Mouse (Mus musculus) embryonic facial prominence, embryonic 11.5 days (tissue): ENCODE results near the gene Arhgef38. TPM values are rescaled to one million over a fixed set of nuclear protein-coding genes. Genes with fewer than 3 reads are reported as not detected.
A peak's percentile ranks its signal among the peaks of the same experiment; 100 is the strongest.

Source experiments
- ATAC-seq: fragments of 200-750 bp; cut with Nextera tagmentation; replicated peaks from 2 replicates; pipeline ENCODE4 v1.8.0; 2017; ENCODE audit warnings: low read depth; ENCODE audit not compliant: insufficient number of reproducible peaks, low FRiP score, low TSS enrichment
- DNase-seq: peaks from one replicate; pipeline ENCODE4 v3.0.0-alpha.2; 2015; ENCODE audit warnings: low spot score
- H3K27ac ChIP-seq: fragments of 300-500 bp; sonication (generic); replicated peaks from 2 replicates; pipeline ENCODE4 v1.5.1; 2014; ENCODE audit warnings: mild to moderate bottlenecking, low read depth, low read length, control low read depth
- H3K27me3 ChIP-seq: fragments of 300-500 bp; sonication (generic); 2 replicates; pipeline ENCODE4 v1.6.1; 2014; ENCODE audit warnings: mild to moderate bottlenecking, low read length, moderate library complexity, mixed read lengths; ENCODE audit not compliant: control insufficient read depth, insufficient read depth
- H3K36me3 ChIP-seq: fragments of 300-500 bp; sonication (generic); replicated peaks from 2 replicates; pipeline ENCODE4 v1.6.1; 2014; ENCODE audit warnings: low read depth, mild to moderate bottlenecking, low read length, moderate library complexity, mixed read lengths; ENCODE audit not compliant: control insufficient read depth, insufficient read depth
- H3K4me1 ChIP-seq: fragments of 300-500 bp; sonication (generic); 2 replicates; pipeline ENCODE4 v1.6.1; 2014; ENCODE audit warnings: low read length, mixed read lengths; ENCODE audit not compliant: control insufficient read depth, insufficient read depth
- H3K4me2 ChIP-seq: fragments of 300-500 bp; sonication (generic); 2 replicates; pipeline ENCODE4 v1.6.1; 2014; ENCODE audit warnings: low read depth, mild to moderate bottlenecking, control low read depth, low read length, moderate library complexity
- H3K4me3 ChIP-seq: fragments of 300-500 bp; sonication (generic); 2 replicates; pipeline ENCODE4 v1.5.1; 2014; ENCODE audit warnings: low read depth, low read length, control low read depth
- H3K9ac ChIP-seq: fragments of 300-500 bp; sonication (generic); replicated peaks from 2 replicates; pipeline ENCODE4 v1.6.1; 2014; ENCODE audit warnings: mild to moderate bottlenecking, control low read depth, low read length
- H3K9me3 ChIP-seq: fragments of 300-500 bp; sonication (generic); replicated peaks from 2 replicates; pipeline ENCODE4 v1.6.1; 2016; ENCODE audit warnings: mild to moderate bottlenecking, low read length, inconsistent platforms, mixed read lengths; ENCODE audit not compliant: control insufficient read depth
- WGBS: fragments of 180-500 bp; shearing (Covaris S2); extraction: QIAGEN DNeasy Blood & Tissue Kit; methylation state at CpG from one replicate; pipeline ENCODE4 v1.1.7; 2014; 5-methylcytosine and 5-hydroxymethylcytosine counted together
- polyA plus RNA-seq: library from polyadenylated mRNA; unstranded; fragments of >200 nt; fragmentation: Nextera tagmentation; extraction: Ambion mirVana; gene quantifications from 2 replicates; pipeline ENCODE4 v1.2.1, GENCODE M21; 2014

Arhgef38 gene
- polyA plus RNA-seq, 1 experiment from 2014 or later = 0.17 TPM

DNA sequence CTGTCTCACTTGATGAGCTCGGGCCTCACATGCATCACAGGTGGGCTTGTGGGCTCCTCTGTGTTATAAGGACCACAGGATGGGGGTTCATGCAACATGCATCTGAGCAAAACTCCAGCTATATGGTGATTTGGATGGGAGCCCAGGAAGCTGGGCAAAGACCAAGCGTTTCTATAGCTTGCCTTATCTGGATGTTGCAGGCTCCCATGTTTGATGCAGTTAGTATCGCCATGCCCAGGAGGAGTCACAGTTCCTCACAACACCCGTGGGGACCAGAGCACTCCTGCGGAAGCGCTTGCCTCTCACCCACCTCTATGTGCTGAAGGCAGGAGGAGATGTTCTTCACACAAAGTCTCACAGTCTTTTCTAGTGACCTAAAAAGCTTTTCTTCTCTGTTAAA lies 92.9 kb downstream of the Arhgef38 start:
- no peak overlapping the region for H3K9ac ChIP-seq
- no peak for ATAC-seq
- H3K27me3 ChIP-seq = no peaks in the 10 kb centered on the region
- H3K4me3 ChIP-seq = no peak overlapping the region
- no peak for DNase-seq
- 86% methylated on average over 6 of the region's 6 CpGs for WGBS
- no peak overlapping the region for H3K4me2 ChIP-seq
- no peaks in the 10 kb centered on the region for H3K9me3 ChIP-seq
- H3K27ac ChIP-seq = no peak overlapping the region
- no peaks in the 10 kb centered on the region for H3K36me3 ChIP-seq
- no peaks in the 10 kb centered on the region for H3K4me1 ChIP-seq

DNA sequence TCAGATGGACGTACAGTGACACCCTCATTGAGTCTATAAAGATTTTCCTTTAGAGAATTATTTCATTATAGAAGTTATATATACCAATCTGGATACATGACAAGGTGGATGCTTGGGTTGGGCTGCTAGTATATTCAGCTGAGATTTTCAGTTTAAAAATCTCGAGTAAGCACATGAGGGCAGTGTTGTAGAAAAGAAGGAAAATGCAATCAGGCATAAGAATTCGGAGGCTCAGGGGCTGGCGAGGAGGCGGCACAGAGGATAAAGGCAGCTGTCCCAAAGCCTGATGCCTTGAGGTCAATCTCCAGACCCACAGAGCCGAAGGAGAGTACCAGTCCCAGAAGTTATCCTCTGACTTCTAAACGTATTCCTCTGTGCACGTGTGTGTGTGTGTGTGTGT lies 102.1 kb downstream of the Arhgef38 start:
- H3K4me3 ChIP-seq = no peak overlapping the region
- WGBS = 76% methylated on average over 8 of the region's 8 CpGs
- H3K4me1 ChIP-seq = no peaks in the 10 kb centered on the region
- H3K27me3 ChIP-seq = no peaks in the 10 kb centered on the region
- no peak overlapping the region for H3K4me2 ChIP-seq
- H3K36me3 ChIP-seq = no peaks in the 10 kb centered on the region
- no peak for ATAC-seq
- no peaks in the 10 kb centered on the region for H3K9me3 ChIP-seq
- no peak for DNase-seq
- no peak overlapping the region for H3K9ac ChIP-seq
- H3K27ac ChIP-seq = no peak overlapping the region

DNA sequence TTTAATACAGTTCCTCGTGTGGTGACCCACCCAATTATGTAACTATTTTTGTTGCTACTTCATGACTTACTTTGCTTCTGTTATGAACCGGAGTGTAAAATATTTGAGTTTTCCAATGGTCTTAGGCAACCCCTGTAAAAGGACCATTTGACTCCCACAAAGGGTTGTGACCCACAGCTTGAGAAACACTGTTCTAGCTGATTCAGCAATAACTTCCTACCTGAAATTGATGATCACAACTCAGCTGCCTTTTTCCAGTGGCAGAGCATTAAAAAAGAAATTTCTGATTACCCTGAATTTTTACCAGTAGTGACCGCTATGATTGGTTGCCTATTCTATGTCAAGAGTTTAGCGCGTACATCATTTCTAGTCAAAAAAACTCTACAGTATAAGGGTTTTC lies 103.4 kb downstream of the Arhgef38 start:
- WGBS = 92% methylated on average over 5 of the region's 5 CpGs
- Histone ChIP-seq H3K4me1 (no peaks in the 10 kb centered on the region), H3K27ac (no peak overlapping the region), H3K9ac (no peak overlapping the region), H3K36me3 (no peaks in the 10 kb centered on the region), H3K4me2 (no peak overlapping the region), H3K9me3 (no peaks in the 10 kb centered on the region), H3K4me3 (no peak overlapping the region), H3K27me3 (no peaks in the 10 kb centered on the region)
- ATAC-seq (no peak), DNase-seq (no peak)

DNA sequence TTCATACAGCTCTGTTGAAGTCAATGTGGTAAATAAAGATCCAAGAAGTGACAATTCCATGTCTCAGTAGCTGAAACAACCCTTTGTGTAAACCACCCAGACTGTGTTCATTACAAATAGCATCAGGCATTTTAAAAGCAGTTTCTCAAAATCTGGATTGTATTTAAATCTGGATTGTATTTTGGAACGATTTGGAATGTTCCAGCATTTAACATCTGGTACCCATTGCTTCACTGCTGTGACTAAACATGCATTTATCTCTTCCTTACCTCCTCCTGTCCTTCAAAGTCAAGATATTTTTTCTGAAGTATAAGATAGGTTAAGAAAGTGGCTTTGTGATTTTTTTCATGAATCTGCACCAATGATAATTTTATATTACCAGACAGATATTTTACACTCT lies 121.5 kb downstream of the Arhgef38 start:
- WGBS = 26% methylated on average over 1 of the region's 1 CpGs
- ATAC-seq = no peak
- Histone ChIP-seq H3K4me2 (no peak overlapping the region), H3K27ac (no peak overlapping the region), H3K9ac (no peak overlapping the region), H3K36me3 (peaks cover 3% of the 10 kb centered on the region), H3K4me3 (no peak overlapping the region), H3K27me3 (no peaks in the 10 kb centered on the region), H3K9me3 (no peaks in the 10 kb centered on the region), H3K4me1 (no peaks in the 10 kb centered on the region)
- DNase-seq = peak; percentile 67

DNA sequence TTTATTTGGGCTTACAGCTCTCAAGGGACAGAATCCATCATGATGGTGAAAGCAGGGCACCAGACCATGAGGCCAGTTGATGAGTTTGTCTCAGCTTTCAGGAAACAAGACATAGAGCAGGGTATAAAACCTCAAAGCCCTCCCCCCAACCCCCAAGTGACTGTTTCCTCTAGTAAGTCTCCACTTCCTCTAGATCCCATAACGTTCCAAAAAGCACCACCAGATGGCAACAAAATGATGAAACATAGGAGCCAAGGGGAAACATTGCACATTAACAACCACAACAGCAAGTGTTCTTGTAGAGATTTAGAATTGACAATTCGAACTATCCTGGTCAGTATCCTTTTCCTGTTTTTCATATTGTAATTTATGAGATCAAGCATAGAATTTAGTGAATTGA lies 123.0 kb downstream of the Arhgef38 start:
- peak; percentile 58 for DNase-seq
- WGBS = 39% methylated on average over 2 of the region's 2 CpGs
- no peak for ATAC-seq
- Histone ChIP-seq H3K4me2 (no peak overlapping the region), H3K4me3 (no peak overlapping the region), H3K9me3 (no peaks in the 10 kb centered on the region), H3K4me1 (no peaks in the 10 kb centered on the region), H3K27ac (no peak overlapping the region), H3K9ac (no peak overlapping the region), H3K36me3 (peaks cover 3% of the 10 kb centered on the region), H3K27me3 (no peaks in the 10 kb centered on the region)

DNA sequence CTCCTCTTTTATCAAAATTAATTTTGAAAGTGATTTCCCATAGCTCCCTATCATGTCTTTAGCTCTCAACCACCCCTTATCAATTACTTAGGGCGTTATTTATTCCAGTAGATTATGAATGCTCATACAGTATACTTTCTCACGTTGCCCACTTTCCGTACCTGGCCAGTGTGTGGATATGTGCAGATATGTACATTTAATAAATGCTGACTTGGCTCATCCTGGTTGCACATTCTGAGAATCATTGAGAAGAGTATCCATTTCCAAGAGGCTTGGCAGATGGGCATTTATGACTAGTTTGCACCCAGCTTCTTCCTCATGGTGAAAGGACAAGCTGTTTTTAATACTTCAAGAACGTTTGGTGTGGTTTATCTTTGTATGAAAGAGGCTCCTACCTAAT lies 124.9 kb downstream of the Arhgef38 start:
- WGBS = 94% methylated on average over 4 of the region's 4 CpGs
- Histone ChIP-seq H3K9ac (no peak overlapping the region), H3K27ac (no peak overlapping the region), H3K36me3 (peaks cover 3% of the 10 kb centered on the region), H3K4me2 (no peak overlapping the region), H3K4me3 (no peak overlapping the region), H3K27me3 (no peaks in the 10 kb centered on the region), H3K4me1 (no peaks in the 10 kb centered on the region), H3K9me3 (no peaks in the 10 kb centered on the region)
- ATAC-seq = no peak
- no peak for DNase-seq

DNA sequence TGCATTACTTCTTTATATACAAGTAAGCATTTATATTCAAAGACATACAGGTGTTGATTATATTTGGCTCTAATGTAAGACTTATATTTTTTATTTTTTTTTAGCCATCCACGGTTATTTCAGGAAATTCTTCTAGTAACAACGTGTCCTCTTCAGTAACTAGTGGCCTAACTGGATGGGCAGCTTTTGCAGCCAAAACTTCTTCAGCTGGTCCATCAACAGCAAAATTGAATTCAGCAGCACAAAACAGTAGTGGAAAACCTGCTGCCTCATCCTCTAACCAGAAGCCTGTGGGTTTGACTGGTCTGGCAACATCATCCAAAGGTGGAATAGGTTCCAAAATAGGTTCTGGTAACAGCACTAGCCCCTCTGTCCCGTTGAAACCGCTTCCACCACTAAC lies 126.0 kb downstream of the Arhgef38 start:
- no peak for ATAC-seq
- Histone ChIP-seq H3K4me1 (no peaks in the 10 kb centered on the region), H3K9ac (no peak overlapping the region), H3K27me3 (no peaks in the 10 kb centered on the region), H3K4me3 (no peak overlapping the region), H3K9me3 (no peaks in the 10 kb centered on the region), H3K36me3 (peaks cover 3% of the 10 kb centered on the region), H3K4me2 (no peak overlapping the region), H3K27ac (no peak overlapping the region)
- 91% methylated on average over 4 of the region's 4 CpGs for WGBS
- DNase-seq = no peak

DNA sequence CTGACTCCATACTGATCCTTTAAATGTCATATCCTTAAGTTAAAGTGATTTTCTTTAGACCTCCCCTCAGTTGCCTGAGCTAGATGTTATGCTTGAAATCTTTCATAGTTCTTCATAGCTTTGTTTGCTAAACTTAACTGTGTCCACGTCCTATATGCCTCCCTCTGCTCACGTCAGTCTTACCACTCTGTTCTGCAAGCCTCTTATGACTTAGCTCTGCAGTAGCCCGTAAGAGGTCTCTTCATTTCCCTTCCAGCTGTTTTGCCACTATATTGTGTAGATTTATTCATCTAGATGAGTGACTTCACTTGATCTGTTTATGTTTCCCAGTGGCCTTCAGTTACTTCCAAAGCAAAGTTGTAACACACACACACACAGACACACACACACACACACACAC lies 130.3 kb downstream of the Arhgef38 start:
- no peaks in the 10 kb centered on the region for H3K4me1 ChIP-seq
- DNase-seq (no peak), ATAC-seq (no peak)
- no peak overlapping the region for H3K9ac ChIP-seq
- H3K27me3 ChIP-seq = no peaks in the 10 kb centered on the region
- WGBS = 94% methylated on average over 3 of the region's 3 CpGs
- no peak overlapping the region for H3K4me2 ChIP-seq
- no peak overlapping the region for H3K27ac ChIP-seq
- H3K36me3 ChIP-seq = peaks cover 8% of the 10 kb centered on the region
- no peak overlapping the region for H3K4me3 ChIP-seq
- H3K9me3 ChIP-seq = no peaks in the 10 kb centered on the region
